Mouse (Mus musculus): ENCODE measurements around the gene Nkg7. TPM values are rescaled to one million over a fixed set of nuclear protein-coding genes. Genes with fewer than 3 reads are reported as not detected.

Nkg7 gene
- polyA plus RNA-seq, 1 experiment = not detected

DNA sequence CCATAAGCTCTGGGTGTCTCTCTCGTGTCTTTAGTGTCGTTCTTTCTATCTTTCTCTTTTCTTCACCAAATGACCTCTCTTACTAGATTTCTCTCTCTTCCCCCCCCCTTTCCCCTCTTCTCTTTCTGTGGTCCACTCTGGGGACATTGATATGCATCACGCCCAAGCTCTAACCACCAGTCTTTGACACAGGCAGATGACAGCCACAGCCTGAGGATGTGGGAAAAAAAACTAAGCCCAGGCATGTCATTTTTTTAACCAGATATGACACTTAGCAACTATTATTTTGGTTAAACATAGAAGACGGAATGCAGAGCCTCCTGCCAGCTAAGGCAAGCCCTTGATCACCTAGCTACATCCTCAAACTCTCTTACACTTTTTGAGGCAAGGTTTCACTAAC, 1.7 kb downstream of the Nkg7 start:
- H3K4me3 ChIP-seq (ENCODE audit: control insufficient read depth, low read depth, low read length) = no peak overlapping the region
- peaks cover 15% of the 10 kb centered on the region for H3K4me1 ChIP-seq (ENCODE audit: control insufficient read depth, insufficient read depth, low read length)
- H3K27me3 ChIP-seq (ENCODE audit: control insufficient read depth, insufficient read depth, low read length) = no peaks in the 10 kb centered on the region
- H3K27ac ChIP-seq (ENCODE audit: control insufficient read depth, insufficient read depth, low read depth, low read length) = no peak overlapping the region
- H3K36me3 ChIP-seq (ENCODE audit: control insufficient read depth, insufficient read depth, low read length) = no peaks in the 10 kb centered on the region
- no peak for TF ChIP-seq CTCF (IDR thresholded peaks at IDR 0.05; ENCODE audit: control insufficient read depth, insufficient read depth, insufficient replicate concordance, low read depth, low read length)
- no peak for TF ChIP-seq POLR2A (IDR thresholded peaks at IDR 0.05; ENCODE audit: control insufficient read depth, low read depth, low read length)

DNA sequence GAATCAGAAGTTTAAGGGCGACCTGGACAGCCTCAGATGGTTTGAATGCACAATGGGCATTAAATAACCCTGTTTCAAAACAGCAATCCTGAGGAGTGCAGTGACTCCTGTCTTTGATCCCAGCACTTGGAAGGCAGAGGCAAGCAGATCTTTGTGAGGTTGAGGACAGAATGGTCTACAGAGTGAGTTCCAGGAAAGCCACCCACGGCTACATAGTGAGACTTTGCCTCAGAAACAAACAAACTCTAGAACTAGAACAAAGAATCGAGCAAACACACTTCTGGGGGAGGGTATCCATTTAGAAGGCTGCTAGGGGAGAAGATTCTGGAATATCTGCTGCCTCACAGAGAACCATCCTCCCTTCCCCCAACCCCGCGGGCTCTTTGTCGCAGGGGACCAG, 3.6 kb downstream of the Nkg7 start, which contains the start of gene Cldnd2:
Gene Cldnd2 (plus strand): TSS at position 301 of the 400 bp plus-strand sequence.
- Histone ChIP-seq H3K4me3 (ENCODE audit: control insufficient read depth, low read depth, low read length) (peak within 1 kb of the TSS; percentile 89), H3K36me3 (ENCODE audit: control insufficient read depth, insufficient read depth, low read length) (no peaks in the 10 kb centered on the region), H3K27me3 (ENCODE audit: control insufficient read depth, insufficient read depth, low read length) (no peaks in the 10 kb centered on the region), H3K27ac (ENCODE audit: control insufficient read depth, insufficient read depth, low read depth, low read length) (no peak within 1 kb of the TSS), H3K4me1 (ENCODE audit: control insufficient read depth, insufficient read depth, low read length) (peaks cover 22% of the 10 kb centered on the region)
- no peak for TF ChIP-seq CTCF (IDR thresholded peaks at IDR 0.05; ENCODE audit: control insufficient read depth, insufficient read depth, insufficient replicate concordance, low read depth, low read length)
- no peak for TF ChIP-seq POLR2A (IDR thresholded peaks at IDR 0.05; ENCODE audit: control insufficient read depth, low read depth, low read length)

DNA sequence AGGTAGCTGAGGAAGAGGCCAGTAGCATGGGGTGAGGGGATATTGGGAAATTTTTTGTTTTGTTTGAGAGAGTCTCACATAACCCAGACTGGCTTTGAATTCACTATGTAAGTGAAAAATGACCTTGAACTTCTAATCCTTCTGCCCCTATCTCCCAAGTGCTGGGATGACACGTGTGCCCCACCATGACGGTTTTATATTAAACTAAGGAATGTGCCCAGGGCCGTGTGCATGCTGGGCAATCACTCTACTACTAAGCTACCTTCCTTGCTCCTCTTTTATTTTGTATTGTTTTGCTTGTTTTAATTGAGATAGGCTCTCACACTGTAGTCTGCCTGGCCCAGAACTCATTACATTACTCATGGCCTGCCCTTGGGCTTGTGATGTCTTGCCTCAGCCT, 4.2 kb downstream of the Nkg7 start:
- TF ChIP-seq POLR2A (IDR thresholded peaks at IDR 0.05; ENCODE audit: control insufficient read depth, low read depth, low read length) = no peak
- TF ChIP-seq CTCF (IDR thresholded peaks at IDR 0.05; ENCODE audit: control insufficient read depth, insufficient read depth, insufficient replicate concordance, low read depth, low read length) = no peak
- H3K27me3 ChIP-seq (ENCODE audit: control insufficient read depth, insufficient read depth, low read length) = no peaks in the 10 kb centered on the region
- H3K27ac ChIP-seq (ENCODE audit: control insufficient read depth, insufficient read depth, low read depth, low read length) = no peak overlapping the region
- H3K4me3 ChIP-seq (ENCODE audit: control insufficient read depth, low read depth, low read length) = peak overlapping the region; percentile 89
- H3K36me3 ChIP-seq (ENCODE audit: control insufficient read depth, insufficient read depth, low read length) = no peaks in the 10 kb centered on the region
- peaks cover 22% of the 10 kb centered on the region for H3K4me1 ChIP-seq (ENCODE audit: control insufficient read depth, insufficient read depth, low read length)

DNA sequence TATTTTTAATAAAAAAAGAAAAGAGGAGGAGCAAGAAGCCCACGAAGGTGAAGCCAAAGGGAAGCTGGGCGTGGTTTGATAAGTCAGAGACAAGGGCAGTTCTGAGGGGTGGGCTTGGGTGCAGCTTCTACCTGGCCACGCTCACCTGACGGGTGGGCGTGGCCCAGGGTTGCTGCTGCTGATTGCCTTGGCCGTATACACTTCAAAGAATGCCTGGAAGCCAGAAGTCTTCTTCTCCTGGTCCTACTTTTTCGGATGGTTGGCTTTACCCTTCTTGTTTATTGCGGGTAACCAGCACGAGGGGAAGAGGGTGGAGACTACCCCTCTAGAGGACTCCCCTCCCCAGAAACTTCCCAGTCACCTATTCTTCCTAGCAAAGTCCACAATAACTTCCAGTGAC, 5.8 kb downstream of the Nkg7 start:
- Histone ChIP-seq H3K4me3 (ENCODE audit: control insufficient read depth, low read depth, low read length) (peak overlapping the region; percentile 89), H3K27me3 (ENCODE audit: control insufficient read depth, insufficient read depth, low read length) (no peaks in the 10 kb centered on the region), H3K4me1 (ENCODE audit: control insufficient read depth, insufficient read depth, low read length) (peaks cover 22% of the 10 kb centered on the region), H3K27ac (ENCODE audit: control insufficient read depth, insufficient read depth, low read depth, low read length) (peak overlapping the region; percentile 90; the same call in 1 of the 2 replicates), H3K36me3 (ENCODE audit: control insufficient read depth, insufficient read depth, low read length) (no peaks in the 10 kb centered on the region)
- TF ChIP-seq POLR2A (IDR thresholded peaks at IDR 0.05; ENCODE audit: control insufficient read depth, low read depth, low read length) = no peak
- no peak for TF ChIP-seq CTCF (IDR thresholded peaks at IDR 0.05; ENCODE audit: control insufficient read depth, insufficient read depth, insufficient replicate concordance, low read depth, low read length)

DNA sequence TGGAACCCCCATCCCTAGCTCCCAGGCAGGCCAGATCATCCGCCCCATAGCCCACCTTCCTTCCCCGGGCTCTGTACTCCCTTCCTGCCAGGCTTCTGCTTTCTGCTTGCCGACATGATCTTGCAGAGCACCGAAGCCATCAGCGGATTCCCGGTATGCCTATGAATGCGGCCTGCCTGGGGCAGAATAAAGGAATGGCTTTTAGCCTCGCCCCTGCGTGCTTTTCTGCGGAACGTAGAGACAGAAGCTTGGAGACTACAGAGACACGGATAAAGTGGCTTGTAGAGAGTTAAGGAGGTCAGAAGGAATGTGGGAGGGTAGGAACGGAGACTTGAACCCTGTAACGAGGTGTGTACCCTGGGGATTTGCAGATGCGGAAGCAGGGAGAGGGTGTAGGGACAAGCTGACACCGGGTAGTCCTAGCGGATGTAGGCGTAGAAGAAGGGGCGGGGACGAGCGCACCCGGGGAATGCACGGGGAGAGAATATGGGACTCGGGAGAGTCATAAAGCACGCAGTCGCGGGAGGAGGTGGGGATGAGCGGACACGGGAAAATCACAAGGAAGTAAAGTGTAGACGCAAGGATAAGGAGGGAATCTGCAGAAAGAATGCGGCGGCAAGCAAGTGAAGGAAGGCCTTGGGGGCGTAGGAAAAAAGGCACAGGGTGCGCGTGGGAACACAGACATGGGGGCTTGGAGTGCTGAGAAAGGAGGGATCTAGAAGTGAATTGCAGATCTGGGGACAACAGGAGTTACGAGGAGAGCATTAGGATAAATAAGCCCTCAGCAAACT, 6.4 kb downstream of the Nkg7 start:
- H3K27me3 ChIP-seq (ENCODE audit: control insufficient read depth, insufficient read depth, low read length) = no peaks in the 10 kb centered on the region
- TF ChIP-seq CTCF (IDR thresholded peaks at IDR 0.05; ENCODE audit: control insufficient read depth, insufficient read depth, insufficient replicate concordance, low read depth, low read length) = no peak
- TF ChIP-seq POLR2A (IDR thresholded peaks at IDR 0.05; ENCODE audit: control insufficient read depth, low read depth, low read length) = peak; percentile 50; the same call in 1 of the 2 replicates
- H3K27ac ChIP-seq (ENCODE audit: control insufficient read depth, insufficient read depth, low read depth, low read length) = peak overlapping the region; percentile 90
- no peaks in the 10 kb centered on the region for H3K36me3 ChIP-seq (ENCODE audit: control insufficient read depth, insufficient read depth, low read length)
- H3K4me1 ChIP-seq (ENCODE audit: control insufficient read depth, insufficient read depth, low read length) = peaks cover 22% of the 10 kb centered on the region
- H3K4me3 ChIP-seq (ENCODE audit: control insufficient read depth, low read depth, low read length) = peak overlapping the region; percentile 89

DNA sequence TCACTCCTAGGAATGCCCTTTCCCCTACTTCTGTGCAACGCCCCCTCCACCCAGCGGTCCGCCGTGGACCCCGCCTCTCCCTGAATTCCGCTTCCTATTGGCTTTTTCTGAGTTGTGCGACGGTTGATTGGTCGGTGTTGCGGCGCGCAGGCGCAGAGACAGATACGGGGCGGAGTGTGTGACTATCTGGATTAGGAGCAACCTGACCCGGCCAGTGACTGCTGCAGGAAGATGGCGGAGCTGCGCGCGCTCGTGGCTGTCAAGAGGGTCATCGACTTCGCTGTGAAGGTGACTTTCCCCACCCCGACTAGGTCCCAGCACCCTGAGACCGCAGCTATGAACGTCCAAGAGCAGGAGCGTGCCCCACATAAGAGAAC, 7.0 kb downstream of the Nkg7 start, which contains the start of the genes Etfb and Gm45233:
Gene Etfb (plus strand): TSS at position 167 of the 377 bp plus-strand sequence.
Gene Gm45233 (plus strand): TSS at position 212 of the 377 bp plus-strand sequence.
- peak within 1 kb of the TSS; percentile 90 for H3K27ac ChIP-seq (ENCODE audit: control insufficient read depth, insufficient read depth, low read depth, low read length)
- TF ChIP-seq POLR2A (IDR thresholded peaks at IDR 0.05; ENCODE audit: control insufficient read depth, low read depth, low read length) (peak; percentile 81), CTCF (IDR thresholded peaks at IDR 0.05; ENCODE audit: control insufficient read depth, insufficient read depth, insufficient replicate concordance, low read depth, low read length) (no peak)
- H3K36me3 ChIP-seq (ENCODE audit: control insufficient read depth, insufficient read depth, low read length) = no peaks in the 10 kb centered on the region
- H3K4me3 ChIP-seq (ENCODE audit: control insufficient read depth, low read depth, low read length) = peak within 1 kb of the TSS; percentile 89
- no peaks in the 10 kb centered on the region for H3K27me3 ChIP-seq (ENCODE audit: control insufficient read depth, insufficient read depth, low read length)
- peaks cover 22% of the 10 kb centered on the region for H3K4me1 ChIP-seq (ENCODE audit: control insufficient read depth, insufficient read depth, low read length)

DNA sequence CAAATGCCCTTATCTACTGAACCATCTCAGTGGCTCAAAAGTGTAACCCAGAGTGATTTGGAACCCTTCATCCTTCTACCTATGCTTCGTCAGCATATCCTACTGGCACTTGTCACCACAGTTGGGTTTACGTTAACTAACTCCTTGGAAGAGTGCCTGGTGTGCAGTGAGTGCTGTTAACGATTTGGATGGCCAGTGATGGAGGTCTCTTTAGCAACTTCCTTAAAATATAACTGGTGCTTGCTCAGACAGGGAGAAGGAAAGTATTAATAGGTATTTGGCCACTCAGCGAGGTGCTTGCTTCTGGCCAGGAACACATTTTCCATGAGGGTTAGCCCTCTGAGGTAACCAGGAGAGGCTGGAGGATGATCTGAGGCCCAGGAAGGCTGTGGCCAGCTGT, 10.9 kb downstream of the Nkg7 start:
- H3K27ac ChIP-seq (ENCODE audit: control insufficient read depth, insufficient read depth, low read depth, low read length) = no peak overlapping the region
- H3K36me3 ChIP-seq (ENCODE audit: control insufficient read depth, insufficient read depth, low read length) = no peaks in the 10 kb centered on the region
- peaks cover 15% of the 10 kb centered on the region for H3K4me1 ChIP-seq (ENCODE audit: control insufficient read depth, insufficient read depth, low read length)
- H3K27me3 ChIP-seq (ENCODE audit: control insufficient read depth, insufficient read depth, low read length) = no peaks in the 10 kb centered on the region
- no peak overlapping the region for H3K4me3 ChIP-seq (ENCODE audit: control insufficient read depth, low read depth, low read length)
- TF ChIP-seq POLR2A (IDR thresholded peaks at IDR 0.05; ENCODE audit: control insufficient read depth, low read depth, low read length) (no peak), CTCF (IDR thresholded peaks at IDR 0.05; ENCODE audit: control insufficient read depth, insufficient read depth, insufficient replicate concordance, low read depth, low read length) (no peak)
